9 mouse cellular contexts compared by ENCODE assay signal in the genomic region with DNA sequence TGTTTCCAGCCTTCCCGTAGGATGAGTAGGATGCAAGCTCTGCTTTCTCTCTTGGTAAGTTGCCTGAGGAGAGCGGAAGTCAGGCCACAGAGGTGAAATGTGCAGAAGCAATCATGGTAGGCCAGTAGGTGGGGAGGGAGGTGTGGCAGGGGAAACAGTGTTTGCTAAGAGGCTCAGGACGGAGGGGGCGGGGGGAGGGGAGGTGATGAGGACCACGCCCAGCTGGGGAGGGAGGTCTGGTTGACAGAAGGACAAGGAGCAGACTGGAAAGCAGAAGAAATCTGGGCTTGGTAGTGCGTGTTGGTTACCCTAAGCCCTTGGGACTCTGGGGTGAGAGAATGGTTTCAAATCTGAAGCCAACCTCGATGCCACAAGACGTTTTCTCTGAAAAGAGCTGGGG. TPM values are rescaled to one million over a fixed set of nuclear protein-coding genes. Genes with fewer than 3 reads are reported as not detected.
DNase-seq lines count a peak whose midpoint lies in the region; ATAC-seq and TF ChIP-seq lines count a peak whose summit lies in the region.
"Had no signal": no experiment of that assay in that cellular context is flagged by ENCODE, and none has a peak within 500 bp of the region (broad histone marks: within the 10 kb centered on the region; RNA-seq: fewer than 3 reads in every experiment).

No protein-coding gene starts in this region.

- no peak for TF ChIP-seq CTCF in lung, postnatal 0 days (IDR thresholded peaks at IDR 0.05)

- H3K4me2 ChIP-seq in lung, postnatal 0 days (replicated peaks; ENCODE audit: low read depth, low read length) = no peak overlapping the region

- 0 out of 2 replicates have a peak, but pooled peaks cover 3% of the 10 kb centered on the region for H3K4me1 ChIP-seq in lung, postnatal 0 days (ENCODE audit: insufficient read depth, low read depth, low read length)

- 15% methylated on average over 8 of the region's 8 CpGs for WGBS in lung, postnatal 0 days

- H3K27ac ChIP-seq in lung, postnatal 0 days (ENCODE audit: low read length) = peak overlapping the region; percentile 91

- H3K36me3 ChIP-seq in lung, postnatal 0 days (ENCODE audit: insufficient read depth, low read length) = no peaks in the 10 kb centered on the region

- ATAC-seq in inflammation-experienced regulatory T-cells, adult 6 months = peak; percentile 32
- ATAC-seq in lung, postnatal 0 days = peak; percentile 16; the same call in 1 of the 2 replicates

- TF ChIP-seq EP300 in lung, postnatal 0 days (IDR thresholded peaks at IDR 0.05) = no peak

- H3K27me3 ChIP-seq in lung, postnatal 0 days (replicated peaks; ENCODE audit: insufficient read depth, low read length) = no peaks in the 10 kb centered on the region

- H3K9ac ChIP-seq in lung, postnatal 0 days (replicated peaks; ENCODE audit: low read depth) = no peak overlapping the region

- no peaks in the 10 kb centered on the region for H3K9me3 ChIP-seq in lung, postnatal 0 days (ENCODE audit: low read length)

- peak; percentile 73 for DNase-seq in adrenal gland, postnatal 14 days
- no peak for DNase-seq in adrenal gland, postnatal 4 days (ENCODE audit: low spot score in 2 of 2)
- DNase-seq in embryo, embryonic 9.5 days (ENCODE audit: extremely low spot score) = peak; percentile 50
- DNase-seq in lung, postnatal 0 days (ENCODE audit: low spot score) = peak; percentile 65
- DNase-seq in cerebellum, postnatal 36 days = no peak
- DNase-seq in cerebellum, postnatal 4 days (ENCODE audit: low spot score in 2 of 2) = no peak
- no peak for DNase-seq in right cerebral cortex, adult 2 months (ENCODE audit: low spot score in 2 of 2)

- H3K4me3 ChIP-seq in lung, postnatal 0 days (ENCODE audit: low read depth, low read length) = no peak overlapping the region

RNA-seq across cellular contexts. Expression of a gene that starts 20.8 kb away (rescaled TPM):
- total RNA-seq in adrenal gland, postnatal 14 days (2021) = 120 and 160 TPM in 2 replicates
- 10 to 100 TPM; 60.8 to 61.0 TPM for total RNA-seq in adrenal gland, postnatal 4 days (2021)
- 100 to 1,000 TPM; 134 to 155 (median 155) TPM for polyA plus RNA-seq in inflammation-experienced regulatory T-cells, adult 6 months (2017; shearing (Covaris generic))
- 176 and 178 TPM in 2 replicates for polyA plus RNA-seq in lung, postnatal 0 days (2015; fragmentation: Nextera tagmentation; extraction: Ambion mirVana)

RNA-seq across cellular contexts. Expression of a gene that starts 22.1 kb away (rescaled TPM):
- total RNA-seq in adrenal gland, postnatal 14 days (2021) = 130 and 147 TPM in 2 replicates
- total RNA-seq in adrenal gland, postnatal 4 days (2021) = 100 to 1,000 TPM; 169 to 179 TPM
- polyA plus RNA-seq in inflammation-experienced regulatory T-cells, adult 6 months (2017; shearing (Covaris generic)) = 100 to 1,000 TPM in 1 of 3 experiments, 10 to 100 TPM in 2; 62.5 to 127 (median 72.4) TPM
- 240 and 261 TPM in 2 replicates for polyA plus RNA-seq in lung, postnatal 0 days (2015; fragmentation: Nextera tagmentation; extraction: Ambion mirVana)

RNA-seq across cellular contexts. Expression of a gene that starts 38.6 kb away (rescaled TPM):
- not detected in 2 replicates for total RNA-seq in adrenal gland, postnatal 14 days (2021)
- not detected for total RNA-seq in adrenal gland, postnatal 4 days (2021)
- not detected for polyA plus RNA-seq in inflammation-experienced regulatory T-cells, adult 6 months (2017; shearing (Covaris generic))
- polyA plus RNA-seq in lung, postnatal 0 days (2015; fragmentation: Nextera tagmentation; extraction: Ambion mirVana) = not detected in 2 replicates
- polyA plus RNA-seq: small intestine, adult 2 months had no signal

RNA-seq across cellular contexts. Expression of a gene that starts 55.4 kb away (rescaled TPM):
- 71.1 and 71.7 TPM in 2 replicates for total RNA-seq in adrenal gland, postnatal 14 days (2021)
- total RNA-seq in adrenal gland, postnatal 4 days (2021) = 100 to 1,000 TPM in 1 of 2 experiments, 10 to 100 TPM in 1; 96.9 to 106 TPM
- polyA plus RNA-seq in inflammation-experienced regulatory T-cells, adult 6 months (2017; shearing (Covaris generic)) = 10 to 100 TPM; 16.1 to 24.1 (median 19.7) TPM
- 57.7 and 60.7 TPM in 2 replicates for polyA plus RNA-seq in lung, postnatal 0 days (2015; fragmentation: Nextera tagmentation; extraction: Ambion mirVana)

RNA-seq across cellular contexts. Expression of a gene that starts 56.2 kb away (rescaled TPM):
- 23.8 and 25.1 TPM in 2 replicates for total RNA-seq in adrenal gland, postnatal 14 days (2021)
- 10 to 100 TPM; 26.3 to 29.0 TPM for total RNA-seq in adrenal gland, postnatal 4 days (2021)
- 1 to 10 TPM; 5.7 to 9.6 (median 8.9) TPM for polyA plus RNA-seq in inflammation-experienced regulatory T-cells, adult 6 months (2017; shearing (Covaris generic))
- 22.3 and 23.5 TPM in 2 replicates for polyA plus RNA-seq in lung, postnatal 0 days (2015; fragmentation: Nextera tagmentation; extraction: Ambion mirVana)

Comparison
In these comparisons a context has a peak if more than half of its experiments do, and no peak if none do; other contexts are left out.
1. DNase-seq: peak in adrenal gland, postnatal 14 days (single experiment), embryo, embryonic 9.5 days (single experiment) and lung, postnatal 0 days (single experiment); none in adrenal gland, postnatal 4 days (0 of 2), cerebellum, postnatal 36 days (0 of 2), cerebellum, postnatal 4 days (0 of 2) and right cerebral cortex, adult 2 months (0 of 2).